Mouse (Mus musculus) hindbrain, postnatal 0 days (tissue): ENCODE data around the gene Actr6. TPM values are rescaled to one million over a fixed set of nuclear protein-coding genes. Genes with fewer than 3 reads are reported as not detected.

ENCODE experiments used
- ATAC-seq: fragments of 200-750 bp; cut with Nextera tagmentation; 2 replicates; pipeline ENCODE4 v1.8.0; 2017; ENCODE audit warnings: mild to moderate bottlenecking, moderate TSS enrichment, moderate library complexity
- DNase-seq: peaks from one replicate; pipeline ENCODE4 v3.0.0-alpha.2; 2015; ENCODE audit warnings: low spot score
- H3K27ac ChIP-seq: fragments of 300-500 bp; sonication (generic); 2 replicates; pipeline ENCODE4 v1.5.1; 2014; ENCODE audit warnings: mild to moderate bottlenecking
- H3K27me3 ChIP-seq: fragments of 300-500 bp; sonication (generic); 2 replicates; pipeline ENCODE4 v1.6.1; 2014; ENCODE audit warnings: low read length, mixed read lengths; ENCODE audit not compliant: insufficient read depth
- H3K36me3 ChIP-seq: fragments of 300-500 bp; sonication (generic); 2 replicates; pipeline ENCODE4 v1.6.1; 2014; ENCODE audit warnings: low read length, mixed read lengths; ENCODE audit not compliant: insufficient read depth
- H3K4me1 ChIP-seq: fragments of 300-500 bp; sonication (generic); 2 replicates; pipeline ENCODE4 v1.6.1; 2014; ENCODE audit warnings: antibody characterized with exemption, low read length, mixed read lengths; ENCODE audit not compliant: insufficient read depth
- H3K4me2 ChIP-seq: fragments of 300-500 bp; sonication (generic); 2 replicates; pipeline ENCODE4 v1.6.1; 2014; ENCODE audit warnings: low read depth, mild to moderate bottlenecking, low read length, moderate library complexity, mixed read lengths
- H3K4me3 ChIP-seq: fragments of 300-500 bp; sonication (generic); 2 replicates; pipeline ENCODE4 v1.5.1; 2014; ENCODE audit warnings: low read length
- H3K9ac ChIP-seq: fragments of 300-500 bp; sonication (generic); replicated peaks from 2 replicates; pipeline ENCODE4 v1.6.1; 2014; ENCODE audit warnings: mild to moderate bottlenecking, low read length, moderate library complexity, mixed read lengths
- H3K9me3 ChIP-seq: fragments of 300-500 bp; sonication (generic); 2 replicates; pipeline ENCODE4 v1.6.1; 2016; ENCODE audit warnings: low read length, mixed read lengths
- CTCF ChIP-seq: IDR thresholded peaks from 2 replicates; pipeline ENCODE4 v1.5.1; 2016; ENCODE audit warnings: antibody characterized with exemption, control low read depth, low read depth
- WGBS: fragments of 180-500 bp; shearing (Covaris S2); extraction: QIAGEN DNeasy Blood & Tissue Kit; methylation state at CpG from one replicate; pipeline ENCODE4 v1.1.7; 2014; 5-methylcytosine and 5-hydroxymethylcytosine counted together
- polyA plus RNA-seq: library from polyadenylated mRNA; unstranded; fragments of >200 nt; fragmentation: Nextera tagmentation; extraction: Ambion mirVana; gene quantifications from 2 replicates; pipeline ENCODE4 v1.2.1, GENCODE M21; 2015
- total RNA-seq: library from RNA; depleted of rRNA; stranded (reverse); fragments of >200 nt; gene quantifications from 2 replicates; pipeline ENCODE4 v1.2.3, GENCODE M21; 2014

The Actr6 gene
- total and polyA plus RNA-seq, 2 experiments from 2014 or later: 19.0 to 53.6 TPM

GRCm38 (mm10) chr10:89695194-89695911, 36.7 kb downstream of the Actr6 start:
- Histone ChIP-seq H3K27me3 (no peaks in the 10 kb centered on the region), H3K36me3 (no peaks in the 10 kb centered on the region), H3K4me2 (no peak overlapping the region), H3K9me3 (no peaks in the 10 kb centered on the region), H3K4me1 (no peaks in the 10 kb centered on the region), H3K9ac (no peak overlapping the region), H3K4me3 (no peak overlapping the region), H3K27ac (no peak overlapping the region)
- DNase-seq (no peak), ATAC-seq (no peak)
- 84% methylated on average over 20 of the region's 20 CpGs for WGBS
- TF ChIP-seq CTCF: no peak

- H3K9me3 ChIP-seq: no peaks in the 10 kb centered on the region
- no peak overlapping the region for H3K4me2 ChIP-seq
- H3K27me3 ChIP-seq: no peaks in the 10 kb centered on the region
- H3K36me3 ChIP-seq: no peaks in the 10 kb centered on the region
- no peak for TF ChIP-seq CTCF
- H3K4me1 ChIP-seq: no peaks in the 10 kb centered on the region
- 70% methylated on average over 8 of the region's 8 CpGs for WGBS
- no peak overlapping the region for H3K27ac ChIP-seq
- no peak for ATAC-seq
- no peak overlapping the region for H3K4me3 ChIP-seq
- DNase-seq: no peak
- no peak overlapping the region for H3K9ac ChIP-seq
Observed at GRCm38 (mm10) chr10:89690021-89690420, 42.1 kb downstream of the Actr6 start.

GRCm38 (mm10) chr10:89687455-89687854, 44.6 kb downstream of the Actr6 start:
- H3K4me2 ChIP-seq: no peak overlapping the region
- no peaks in the 10 kb centered on the region for H3K36me3 ChIP-seq
- H3K27ac ChIP-seq: no peak overlapping the region
- no peak for TF ChIP-seq CTCF
- DNase-seq (no peak), ATAC-seq (no peak)
- H3K9ac ChIP-seq: no peak overlapping the region
- H3K4me1 ChIP-seq: no peaks in the 10 kb centered on the region
- H3K9me3 ChIP-seq: no peaks in the 10 kb centered on the region
- no peaks in the 10 kb centered on the region for H3K27me3 ChIP-seq
- WGBS: 83% methylated on average over 2 of the region's 2 CpGs
- no peak overlapping the region for H3K4me3 ChIP-seq

GRCm38 (mm10) chr10:89686139-89686808, 45.8 kb downstream of the Actr6 start, which contains the start of gene Scyl2:
Gene Scyl2 (minus strand): TSS chr10:89686285.
- no peaks in the 10 kb centered on the region for H3K27me3 ChIP-seq
- peak within 1 kb of the TSS; percentile 94 for H3K9ac ChIP-seq
- H3K4me3 ChIP-seq: peak within 1 kb of the TSS; percentile 99
- H3K36me3 ChIP-seq: no peaks in the 10 kb centered on the region
- H3K27ac ChIP-seq: peak within 1 kb of the TSS; percentile 83
- no peak for TF ChIP-seq CTCF
- no peaks in the 10 kb centered on the region for H3K9me3 ChIP-seq
- no peaks in the 10 kb centered on the region for H3K4me1 ChIP-seq
- 4% methylated on average over 31 of the region's 31 CpGs for WGBS
- peak; percentile 97 for DNase-seq
- H3K4me2 ChIP-seq: peak within 1 kb of the TSS; percentile 69
- peak; percentile 99 for ATAC-seq

GRCm38 (mm10) chr10:89685391-89686138, 46.5 kb downstream of the Actr6 start:
- DNase-seq: peak; percentile 39
- Histone ChIP-seq H3K27me3 (no peaks in the 10 kb centered on the region), H3K4me3 (peak overlapping the region; percentile 99), H3K4me1 (no peaks in the 10 kb centered on the region), H3K36me3 (no peaks in the 10 kb centered on the region), H3K9me3 (no peaks in the 10 kb centered on the region), H3K9ac (peak overlapping the region; percentile 94), H3K27ac (peak overlapping the region; percentile 83), H3K4me2 (peak overlapping the region; percentile 69)
- peak; percentile 71 for ATAC-seq
- no peak for TF ChIP-seq CTCF
- WGBS: 1% methylated on average over 51 of the region's 51 CpGs

- no peak overlapping the region for H3K9ac ChIP-seq
- DNase-seq: no peak
- H3K36me3 ChIP-seq: no peaks in the 10 kb centered on the region
- no peaks in the 10 kb centered on the region for H3K4me1 ChIP-seq
- no peaks in the 10 kb centered on the region for H3K27me3 ChIP-seq
- no peak overlapping the region for H3K27ac ChIP-seq
- no peak overlapping the region for H3K4me3 ChIP-seq
- H3K4me2 ChIP-seq: no peak overlapping the region
- H3K9me3 ChIP-seq: no peaks in the 10 kb centered on the region
- 81% methylated on average over 10 of the region's 10 CpGs for WGBS
- no peak for ATAC-seq
- no peak for TF ChIP-seq CTCF
Observed at GRCm38 (mm10) chr10:89682961-89683360, 49.1 kb downstream of the Actr6 start.
